Mouse (Mus musculus): ENCODE measurements around the gene Pabpc1l.

- no peak for TF ChIP-seq CTCF (IDR thresholded peaks at IDR 0.05; ENCODE audit: control insufficient read depth, insufficient read depth, insufficient replicate concordance, low read depth, low read length)
- TF ChIP-seq POLR2A (IDR thresholded peaks at IDR 0.05; ENCODE audit: control insufficient read depth, low read depth, low read length): peak; percentile 59; the same call in 1 of the 2 replicates
These were observed 45.0 kb downstream of the Pabpc1l start, which contains the start of gene Stk4 for GRCm38 (mm10) chr2:164070142-164070764.

Measured in testis, adult 2 months (tissue).